Mouse (Mus musculus) hindbrain, postnatal 0 days (tissue): ENCODE measurements around the gene Ell. TPM values are rescaled to one million over a fixed set of nuclear protein-coding genes. Genes with fewer than 3 reads are reported as not detected.
"Not testable (repeated sequence)": the region's sequence is repeated elsewhere in the genome, so short reads cannot be mapped to it uniquely, and the experiment has no call there.

Source experiments
- ATAC-seq: fragments of 200-750 bp; cut with Nextera tagmentation; 2 replicates; pipeline ENCODE4 v1.8.0; 2017; ENCODE audit warnings: mild to moderate bottlenecking, moderate TSS enrichment, moderate library complexity
- DNase-seq: peaks from one replicate; pipeline ENCODE4 v3.0.0-alpha.2; 2015; ENCODE audit warnings: low spot score
- H3K27ac ChIP-seq: fragments of 300-500 bp; sonication (generic); 2 replicates; pipeline ENCODE4 v1.5.1; 2014; ENCODE audit warnings: mild to moderate bottlenecking
- H3K27me3 ChIP-seq: fragments of 300-500 bp; sonication (generic); 2 replicates; pipeline ENCODE4 v1.6.1; 2014; ENCODE audit warnings: low read length, mixed read lengths; ENCODE audit not compliant: insufficient read depth
- H3K36me3 ChIP-seq: fragments of 300-500 bp; sonication (generic); 2 replicates; pipeline ENCODE4 v1.6.1; 2014; ENCODE audit warnings: low read length, mixed read lengths; ENCODE audit not compliant: insufficient read depth
- H3K4me1 ChIP-seq: fragments of 300-500 bp; sonication (generic); 2 replicates; pipeline ENCODE4 v1.6.1; 2014; ENCODE audit warnings: antibody characterized with exemption, low read length, mixed read lengths; ENCODE audit not compliant: insufficient read depth
- H3K4me2 ChIP-seq: fragments of 300-500 bp; sonication (generic); 2 replicates; pipeline ENCODE4 v1.6.1; 2014; ENCODE audit warnings: low read depth, mild to moderate bottlenecking, low read length, moderate library complexity, mixed read lengths
- H3K4me3 ChIP-seq: fragments of 300-500 bp; sonication (generic); 2 replicates; pipeline ENCODE4 v1.5.1; 2014; ENCODE audit warnings: low read length
- H3K9ac ChIP-seq: fragments of 300-500 bp; sonication (generic); replicated peaks from 2 replicates; pipeline ENCODE4 v1.6.1; 2014; ENCODE audit warnings: mild to moderate bottlenecking, low read length, moderate library complexity, mixed read lengths
- H3K9me3 ChIP-seq: fragments of 300-500 bp; sonication (generic); 2 replicates; pipeline ENCODE4 v1.6.1; 2016; ENCODE audit warnings: low read length, mixed read lengths
- CTCF ChIP-seq: IDR thresholded peaks from 2 replicates; pipeline ENCODE4 v1.5.1; 2016; ENCODE audit warnings: antibody characterized with exemption, control low read depth, low read depth
- WGBS: fragments of 180-500 bp; shearing (Covaris S2); extraction: QIAGEN DNeasy Blood & Tissue Kit; methylation state at CpG from one replicate; pipeline ENCODE4 v1.1.7; 2014; 5-methylcytosine and 5-hydroxymethylcytosine counted together
- polyA plus RNA-seq: library from polyadenylated mRNA; unstranded; fragments of >200 nt; fragmentation: Nextera tagmentation; extraction: Ambion mirVana; gene quantifications from 2 replicates; pipeline ENCODE4 v1.2.1, GENCODE M21; 2015
- total RNA-seq: library from RNA; depleted of rRNA; stranded (reverse); fragments of >200 nt; gene quantifications from 2 replicates; pipeline ENCODE4 v1.2.3, GENCODE M21; 2014

The Ell gene
- total and polyA plus RNA-seq, 2 experiments from 2014 or later = 10.8 to 16.7 TPM

- Histone ChIP-seq H3K27me3 (0 out of 2 replicates have a peak, but pooled peaks cover 8% of the 10 kb centered on the region), H3K36me3 (peaks cover 15% of the 10 kb centered on the region; the same call in 1 of the 2 replicates), H3K9ac (peak within 1 kb of the TSS; percentile 78), H3K4me1 (peaks cover 14% of the 10 kb centered on the region; the same call in 1 of the 2 replicates), H3K4me3 (peak within 1 kb of the TSS; percentile 66), H3K9me3 (no peaks in the 10 kb centered on the region), H3K4me2 (peak within 1 kb of the TSS; percentile 84), H3K27ac (peak within 1 kb of the TSS; percentile 94)
- ATAC-seq (peak; percentile 86), DNase-seq (peak; percentile 95)
- TF ChIP-seq CTCF = peak; percentile 91
- WGBS = 1% methylated on average over 40 of the region's 40 CpGs
Observed at GRCm38 (mm10) chr8:70506328-70507026, 32.8 kb upstream of the Ell start, which contains the start of gene Rex1bd. Gene Rex1bd, minus strand, starts transcription at chr8:70506752.

DNA sequence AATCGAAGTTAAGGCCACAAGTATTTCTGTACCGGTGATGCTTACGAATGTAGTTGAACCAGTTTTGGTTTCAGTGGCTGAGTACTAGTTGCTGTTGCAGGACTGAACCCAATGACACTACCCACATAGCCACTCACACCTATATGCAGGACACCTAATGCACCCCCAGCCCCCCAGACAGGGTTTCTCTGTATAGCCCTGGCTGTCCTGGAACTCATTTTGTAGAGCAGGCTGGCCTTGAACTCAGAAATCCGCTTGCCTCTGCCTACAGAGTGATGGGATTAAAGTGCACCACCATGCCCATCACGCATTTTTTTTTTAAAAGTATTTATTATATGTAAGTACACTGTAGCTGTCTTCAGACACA, 32.2 kb upstream of the Ell start:
- peaks cover 15% of the 10 kb centered on the region; the same call in 1 of the 2 replicates for H3K36me3 ChIP-seq
- H3K4me2 ChIP-seq = no peak overlapping the region
- H3K27me3 ChIP-seq = 0 out of 2 replicates have a peak, but pooled peaks cover 3% of the 10 kb centered on the region
- no peak overlapping the region for H3K9ac ChIP-seq
- TF ChIP-seq CTCF = no peak
- DNase-seq (no peak), ATAC-seq (no peak)
- H3K27ac ChIP-seq = peak overlapping the region; percentile 94; the same call in 1 of the 2 replicates
- no peak overlapping the region for H3K4me3 ChIP-seq
- H3K9me3 ChIP-seq = no peaks in the 10 kb centered on the region
- 70% methylated on average over 5 of the region's 5 CpGs for WGBS
- H3K4me1 ChIP-seq = peaks cover 14% of the 10 kb centered on the region; the same call in 1 of the 2 replicates

- peak overlapping the region; percentile 90 for H3K4me3 ChIP-seq
- TF ChIP-seq CTCF = no peak
- peak overlapping the region; percentile 95 for H3K27ac ChIP-seq
- H3K9ac ChIP-seq = peak overlapping the region; percentile 76
- H3K4me1 ChIP-seq = peaks cover 12% of the 10 kb centered on the region; the same call in 1 of the 2 replicates
- no peaks in the 10 kb centered on the region for H3K27me3 ChIP-seq
- ATAC-seq (no peak), DNase-seq (no peak)
- WGBS = 17% methylated on average over 25 of the region's 25 CpGs
- peak overlapping the region; percentile 98 for H3K4me2 ChIP-seq
- H3K36me3 ChIP-seq = peaks cover 15% of the 10 kb centered on the region; the same call in 1 of the 2 replicates
- no peaks in the 10 kb centered on the region for H3K9me3 ChIP-seq
Observed at GRCm38 (mm10) chr8:70509281-70509952, 29.8 kb upstream of the Ell start.

- Histone ChIP-seq H3K36me3 (peaks cover 15% of the 10 kb centered on the region; the same call in 1 of the 2 replicates), H3K4me2 (peak within 1 kb of the TSS; percentile 98), H3K4me3 (peak within 1 kb of the TSS; percentile 90), H3K27me3 (no peaks in the 10 kb centered on the region), H3K9me3 (no peaks in the 10 kb centered on the region), H3K9ac (peak within 1 kb of the TSS; percentile 76), H3K27ac (peak within 1 kb of the TSS; percentile 95), H3K4me1 (peaks cover 12% of the 10 kb centered on the region; the same call in 1 of the 2 replicates)
- ATAC-seq (peak; percentile 89), DNase-seq (peak; percentile 99)
- WGBS = 1% methylated on average over 74 of the region's 74 CpGs
- no peak for TF ChIP-seq CTCF
Observed at GRCm38 (mm10) chr8:70510228-70510915, 28.9 kb upstream of the Ell start, which contains the start of gene Uba52. Gene Uba52, minus strand, starts transcription at chr8:70510801.

- not testable (repeated sequence) for DNase-seq, ATAC-seq, H3K9me3 ChIP-seq, H3K9ac ChIP-seq, H3K4me1 ChIP-seq, H3K27me3 ChIP-seq
- Histone ChIP-seq H3K4me3 (peak overlapping the region; percentile 90; the same call in 1 of the 2 replicates), H3K36me3 (peaks cover 15% of the 10 kb centered on the region; the same call in 1 of the 2 replicates), H3K4me2 (peak overlapping the region; percentile 98; the same call in 1 of the 2 replicates), H3K27ac (peak overlapping the region; percentile 95; the same call in 1 of the 2 replicates)
- WGBS = 86% methylated on average over 6 of the region's 6 CpGs
Observed at GRCm38 (mm10) chr8:70511174-70511573, 28.1 kb upstream of the Ell start.

- DNase-seq (no peak), ATAC-seq (no peak)
- peaks cover 20% of the 10 kb centered on the region; the same call in 1 of the 2 replicates for H3K36me3 ChIP-seq
- no peak overlapping the region for H3K27ac ChIP-seq
- H3K9ac ChIP-seq = no peak overlapping the region
- H3K4me1 ChIP-seq = peaks cover 4% of the 10 kb centered on the region; the same call in 1 of the 2 replicates
- H3K27me3 ChIP-seq = no peaks in the 10 kb centered on the region
- H3K9me3 ChIP-seq = no peaks in the 10 kb centered on the region
- WGBS = 96% methylated on average over 2 of the region's 2 CpGs
- H3K4me2 ChIP-seq = no peak overlapping the region
- H3K4me3 ChIP-seq = no peak overlapping the region
- no peak for TF ChIP-seq CTCF
Observed at GRCm38 (mm10) chr8:70511770-70512169, 27.5 kb upstream of the Ell start.
